Mouse (Mus musculus): ENCODE data around the gene Gm28042.

The Gm28042 gene

DNA sequence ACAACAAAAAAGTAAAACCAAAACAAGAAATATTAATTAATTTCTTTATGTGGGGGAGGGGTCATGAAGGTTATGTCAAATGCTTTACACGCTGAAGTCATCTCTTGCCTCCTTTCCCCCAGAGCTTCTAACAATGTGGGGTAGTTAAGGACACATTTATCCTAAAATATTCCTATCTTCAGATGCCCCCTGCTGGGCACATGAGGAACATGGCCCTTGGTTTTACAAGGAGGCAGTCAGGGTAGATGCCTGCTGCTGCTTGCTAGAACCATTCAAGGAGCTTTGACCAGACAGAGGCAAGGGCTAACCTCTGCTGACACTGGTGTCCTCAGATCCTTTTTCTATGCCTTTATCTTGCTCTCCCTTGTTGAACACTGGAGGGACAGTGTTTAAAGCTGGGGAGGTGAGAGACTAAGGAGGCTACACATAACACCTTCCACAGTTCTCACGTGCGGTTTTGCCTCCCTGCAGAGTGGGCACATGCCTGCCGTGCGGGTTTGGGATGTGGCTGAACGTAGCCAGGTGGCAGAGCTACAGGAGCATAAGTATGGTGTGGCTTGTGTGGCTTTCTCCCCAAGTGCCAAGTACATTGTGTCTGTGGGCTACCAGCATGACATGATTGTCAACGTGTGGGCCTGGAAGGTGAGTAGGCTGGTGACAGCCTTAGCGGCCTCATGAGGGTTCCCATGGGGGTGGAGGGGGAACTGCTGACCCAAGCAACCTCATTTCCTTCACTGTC is 15.7 kb upstream of the Gm28042 start:
- DNase-seq (ENCODE audit: low read depth, low spot score), result peak; percentile 65

DNA sequence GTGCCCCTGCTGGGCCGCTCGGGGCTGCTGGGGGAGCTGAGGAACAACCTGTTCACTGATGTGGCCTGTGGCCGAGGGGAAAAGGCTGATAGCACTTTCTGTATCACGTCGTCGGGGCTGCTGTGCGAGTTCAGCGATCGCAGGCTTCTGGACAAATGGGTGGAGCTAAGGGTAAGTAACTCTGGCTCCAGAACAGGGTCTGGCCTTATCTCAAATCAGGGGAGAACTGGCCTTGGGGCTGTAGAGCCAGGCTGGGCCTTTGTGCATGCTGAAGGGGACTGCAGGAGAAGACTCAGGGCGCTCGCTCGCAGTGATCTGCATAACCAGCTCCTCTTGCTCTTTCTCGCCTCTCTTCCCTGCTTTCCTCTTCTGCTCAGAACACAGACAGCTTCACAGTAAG is 14.4 kb upstream of the Gm28042 start:
- no peak for DNase-seq (ENCODE audit: low read depth, low spot score)

DNA sequence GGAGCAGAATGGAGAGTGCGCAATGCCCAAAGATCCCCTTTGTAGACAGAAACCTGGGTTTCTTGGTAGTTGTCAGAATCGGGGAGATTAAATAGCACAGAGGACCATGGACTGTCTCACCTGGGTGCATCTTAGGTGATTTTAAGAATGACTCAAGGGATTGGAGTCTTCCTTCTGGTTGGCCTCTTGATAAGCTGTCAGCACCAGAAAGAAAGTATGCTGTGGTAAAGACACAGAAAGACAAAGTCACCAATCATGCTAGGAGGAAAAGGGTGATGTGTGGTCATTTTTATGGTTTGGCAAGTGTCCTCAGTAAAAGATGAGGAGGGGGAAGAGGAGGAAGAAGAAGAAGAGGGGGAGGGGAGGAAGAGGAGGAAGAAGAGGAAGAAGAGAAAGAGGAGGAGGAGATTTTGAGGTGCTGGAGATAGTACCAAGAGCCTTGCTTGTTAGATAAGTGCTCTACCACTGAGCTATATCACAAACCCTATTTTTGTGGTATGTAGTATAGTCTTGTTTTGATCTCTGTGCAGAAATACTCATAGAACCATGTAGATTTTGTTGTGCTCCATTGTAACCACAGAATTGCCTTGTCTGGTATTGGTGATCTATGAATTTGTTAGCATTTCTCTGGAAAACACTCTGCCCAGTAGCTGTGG is 13.3 kb upstream of the Gm28042 start:
- no peak for DNase-seq (ENCODE audit: low read depth, low spot score)

DNA sequence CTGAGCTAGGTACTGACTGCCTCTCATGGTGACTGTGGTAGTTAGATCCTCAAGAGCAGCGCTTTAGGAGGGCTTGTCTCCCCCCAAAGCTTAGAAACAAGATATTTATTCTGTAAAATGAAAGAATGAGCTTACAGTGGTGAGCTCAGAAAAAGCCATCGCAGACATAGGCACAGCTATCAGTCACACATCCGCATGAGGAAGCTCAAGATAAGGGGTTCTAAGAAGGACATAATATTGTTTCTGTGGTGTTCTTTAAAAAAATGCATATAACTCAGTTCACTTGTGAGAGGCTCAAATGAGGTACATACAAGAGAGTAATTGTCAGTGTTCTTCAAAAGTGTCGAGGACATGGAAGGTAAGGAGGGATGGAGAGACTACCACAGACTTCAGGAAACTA is 11.4 kb upstream of the Gm28042 start:
- no peak for DNase-seq (ENCODE audit: low read depth, low spot score)

DNA sequence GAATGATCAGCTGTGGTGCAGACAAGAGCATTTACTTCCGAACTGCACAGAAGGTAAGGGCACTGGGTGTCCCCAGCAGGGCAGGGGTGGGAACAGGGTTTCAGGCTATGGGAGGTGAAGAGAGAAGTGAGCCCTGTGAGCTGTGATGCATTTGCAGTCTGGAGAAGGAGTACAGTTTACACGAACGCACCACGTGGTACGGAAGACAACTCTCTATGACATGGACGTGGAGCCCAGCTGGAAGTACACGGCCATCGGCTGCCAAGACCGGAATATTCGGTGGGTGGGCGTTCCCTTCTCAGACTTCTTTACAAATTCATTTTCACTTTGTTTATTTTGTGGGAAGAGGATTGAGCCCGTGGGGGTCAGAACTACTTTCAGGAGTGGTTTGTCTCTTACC is 9.7 kb upstream of the Gm28042 start:
- DNase-seq (ENCODE audit: low read depth, low spot score), result no peak

DNA sequence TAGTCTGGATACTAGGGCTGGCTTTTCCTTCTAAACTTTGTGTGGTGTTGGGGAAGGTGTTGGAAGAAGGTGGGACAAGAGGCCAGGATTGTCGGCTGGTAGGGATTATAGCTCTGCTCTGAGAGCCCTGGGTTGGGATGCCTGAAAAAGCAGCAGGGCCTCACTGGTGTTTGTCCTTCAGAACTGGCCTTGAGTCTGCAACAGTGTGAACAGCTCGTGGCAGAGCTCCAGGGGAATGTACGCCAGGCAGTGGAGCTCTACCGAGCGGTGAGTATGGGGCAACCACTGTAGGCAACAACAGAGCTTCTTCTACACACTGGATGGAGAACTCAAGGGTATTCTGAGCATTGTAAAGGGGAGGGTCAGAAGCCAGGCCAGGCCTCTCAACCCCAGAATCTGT is 3.0 kb upstream of the Gm28042 start:
- DNase-seq (ENCODE audit: low read depth, low spot score), result no peak

DNA sequence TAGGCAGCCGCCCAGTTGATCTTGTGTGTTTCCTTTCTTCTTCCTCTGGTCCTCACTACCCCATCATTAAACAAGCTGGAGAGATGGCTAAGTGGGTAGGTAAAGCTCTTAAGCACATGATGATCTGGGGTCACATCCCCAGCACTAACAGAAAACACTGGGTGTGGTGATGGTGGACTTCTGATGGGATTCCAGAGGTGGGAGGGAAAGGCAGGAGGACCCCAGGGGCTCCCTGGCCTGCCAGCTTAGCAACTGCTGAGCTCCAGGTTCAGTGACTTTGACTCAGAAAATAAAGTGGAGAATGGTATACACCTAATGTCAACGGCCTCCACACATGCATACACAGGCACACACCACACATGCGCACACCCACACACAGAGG is 648 bp downstream of the Gm28042 start:
- DNase-seq (ENCODE audit: low read depth, low spot score), result peak; percentile 39

DNA sequence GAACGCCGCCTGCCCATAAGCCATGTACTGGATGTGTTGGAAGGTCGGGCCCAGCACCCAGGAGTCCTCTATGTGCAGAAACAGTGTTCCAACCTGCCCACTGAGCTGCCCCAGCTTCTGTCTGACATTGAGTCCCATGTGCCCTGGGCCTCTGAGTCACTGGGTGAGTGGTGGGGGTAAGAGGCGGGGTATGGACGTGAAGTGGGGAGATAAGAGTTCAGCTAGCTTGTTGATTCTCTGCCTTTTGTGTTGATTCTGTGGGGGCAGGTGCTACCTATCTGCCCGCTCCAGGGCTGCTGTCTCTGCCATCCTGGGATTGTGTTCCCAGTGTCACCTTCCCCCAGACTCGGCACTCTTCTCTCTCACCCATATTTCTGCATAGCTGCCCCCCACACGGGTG is 3.1 kb downstream of the Gm28042 start:
- no peak for DNase-seq (ENCODE audit: low read depth, low spot score)

DNA sequence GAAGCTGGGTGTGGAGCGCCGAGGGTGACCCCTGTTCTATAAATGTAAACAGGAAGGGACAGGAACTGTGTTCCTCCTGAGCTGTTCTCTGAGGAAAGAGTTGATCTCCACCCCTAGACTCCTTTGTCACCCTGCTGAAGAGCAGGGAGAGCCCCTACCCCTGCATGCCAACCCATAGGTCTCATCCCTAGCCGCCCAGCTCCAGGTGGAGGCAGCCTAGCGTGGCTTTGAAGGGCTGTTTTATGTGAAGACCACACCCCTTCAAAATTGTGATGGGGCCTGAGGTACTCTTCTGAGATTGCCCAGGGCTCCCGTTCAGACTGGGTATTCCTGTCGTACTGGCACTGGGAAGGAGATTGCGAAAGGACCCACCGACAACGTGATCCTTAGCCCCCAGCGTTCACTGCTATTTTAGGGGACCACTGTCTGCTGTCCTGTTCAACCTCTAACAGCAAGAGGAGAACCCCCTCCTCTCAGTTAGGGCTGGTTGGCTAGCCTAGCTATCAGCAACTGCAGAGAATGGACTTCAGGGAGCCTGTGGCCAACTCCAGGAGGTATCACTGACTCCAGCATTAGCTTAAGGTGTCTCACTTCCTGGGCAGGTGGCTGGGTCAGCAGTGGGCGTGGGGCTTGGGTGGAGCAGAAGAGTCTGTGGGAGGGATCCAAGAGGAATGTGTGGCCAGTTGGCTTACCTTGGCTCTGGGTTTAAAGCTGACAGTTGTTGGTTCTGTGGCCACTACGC is 5.6 kb downstream of the Gm28042 start, which contains the start of gene Pla2g4b:
Gene Pla2g4b (plus strand): TSS at position 692 of the 742 bp plus-strand sequence.
- DNase-seq (ENCODE audit: low read depth, low spot score), result no peak

DNA sequence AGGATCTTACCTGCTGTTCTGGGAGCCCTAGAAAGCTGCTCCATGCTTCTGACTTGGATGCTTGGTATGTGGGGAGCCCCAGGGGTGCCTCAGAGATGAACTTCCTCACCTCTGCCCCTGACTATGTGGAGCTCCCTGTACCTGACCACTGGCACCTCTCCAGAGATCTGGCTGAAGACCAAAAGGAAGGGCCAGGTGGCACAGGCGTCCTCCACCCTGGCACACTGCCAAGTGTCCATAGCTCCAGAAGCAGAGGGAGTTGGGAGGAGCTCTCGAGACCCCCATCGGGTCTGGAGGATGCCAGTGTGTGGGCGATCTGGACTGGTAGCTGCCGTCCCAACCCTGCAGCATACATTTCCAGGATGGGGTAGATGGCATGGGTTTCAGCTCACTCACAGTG is 6.4 kb downstream of the Gm28042 start:
- no peak for DNase-seq (ENCODE audit: low read depth, low spot score)

DNA sequence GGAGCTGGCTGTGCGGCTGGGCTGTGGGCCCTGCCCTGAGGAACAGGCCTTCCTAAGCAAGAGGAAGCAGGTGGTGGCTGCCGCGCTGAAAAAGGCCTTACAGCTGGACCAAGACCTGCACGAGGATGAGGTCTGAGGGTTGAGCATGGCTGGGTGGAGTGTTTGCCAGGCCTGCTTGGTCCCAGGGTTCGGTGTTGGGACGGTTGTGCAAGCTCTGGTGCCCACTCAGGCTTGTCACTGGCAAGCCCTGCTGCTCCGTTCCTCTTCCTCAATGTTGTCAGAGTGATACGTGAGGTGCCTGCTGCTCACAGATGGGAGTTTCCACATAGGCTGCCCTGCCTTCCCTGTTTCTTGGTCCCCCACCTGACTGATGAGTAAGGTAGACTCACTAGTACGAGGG is 10.5 kb downstream of the Gm28042 start:
- DNase-seq (ENCODE audit: low read depth, low spot score), result no peak

DNA sequence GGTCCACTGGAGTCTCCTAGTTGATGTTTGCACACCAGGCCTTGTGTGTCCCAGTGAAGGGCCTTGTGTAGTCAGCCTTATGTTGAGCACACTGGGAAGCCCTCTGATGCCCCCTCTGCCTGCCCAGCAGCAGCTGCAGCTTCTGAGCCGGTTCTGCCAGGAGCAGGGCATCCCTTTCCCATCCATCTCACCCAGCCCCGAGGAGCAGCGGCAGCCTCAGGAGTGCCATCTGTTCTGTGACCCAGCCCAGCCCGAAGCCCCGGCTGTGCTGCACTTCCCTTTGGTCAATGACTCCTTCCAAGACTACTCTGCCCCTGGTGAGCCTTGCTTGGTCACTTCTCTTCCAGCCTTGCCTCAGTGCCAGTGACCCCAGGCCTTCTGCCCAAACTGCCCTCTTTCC is 13.7 kb downstream of the Gm28042 start:
- DNase-seq (ENCODE audit: low read depth, low spot score), result no peak

DNA sequence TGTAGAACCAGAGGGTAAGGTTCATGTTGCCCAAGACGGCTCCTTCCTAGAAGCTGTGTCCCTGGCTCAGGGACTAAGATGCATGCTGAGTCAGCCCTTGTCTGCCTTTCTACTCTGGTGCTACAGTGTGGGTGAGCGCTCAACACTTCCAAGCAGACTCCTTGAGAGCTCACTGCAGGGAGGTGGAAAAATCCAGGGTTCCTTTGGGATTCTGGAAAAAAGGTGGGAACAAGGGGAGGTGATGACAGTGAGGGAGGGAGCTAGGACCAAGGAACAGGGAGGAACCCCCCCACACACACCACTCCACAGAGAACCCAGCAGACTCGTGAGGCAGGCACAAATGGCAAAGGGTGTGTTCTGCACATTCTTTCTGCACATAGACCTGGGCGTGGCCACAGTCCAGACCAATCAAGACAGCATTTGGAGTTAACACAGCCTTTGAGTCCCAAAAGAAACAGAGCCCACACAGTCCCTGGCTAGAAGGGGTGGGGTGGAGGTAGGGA is 16.9 kb downstream of the Gm28042 start:
- peak; percentile 14 for DNase-seq (ENCODE audit: low read depth, low spot score)

DNA sequence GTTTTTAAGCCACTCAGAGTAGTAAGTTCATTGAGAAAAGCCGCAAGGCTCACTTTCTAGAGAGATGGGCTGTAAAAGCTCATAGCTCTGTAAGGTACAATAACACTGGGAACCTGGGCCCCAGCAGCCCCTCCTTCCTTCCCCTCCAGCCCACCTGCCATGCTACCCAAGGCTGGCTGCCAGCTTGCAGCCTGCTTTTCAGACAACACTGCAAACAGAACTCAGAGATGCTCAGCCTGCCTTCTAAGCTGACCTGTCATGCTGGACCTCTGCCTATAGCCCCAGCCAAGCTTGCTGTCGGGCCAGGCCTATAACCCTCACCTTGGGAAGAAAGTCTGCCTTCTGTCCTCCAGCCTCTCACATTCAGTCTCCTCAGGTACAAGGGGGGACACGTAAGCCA is 17.4 kb downstream of the Gm28042 start:
- DNase-seq (ENCODE audit: low read depth, low spot score), result no peak

DNA sequence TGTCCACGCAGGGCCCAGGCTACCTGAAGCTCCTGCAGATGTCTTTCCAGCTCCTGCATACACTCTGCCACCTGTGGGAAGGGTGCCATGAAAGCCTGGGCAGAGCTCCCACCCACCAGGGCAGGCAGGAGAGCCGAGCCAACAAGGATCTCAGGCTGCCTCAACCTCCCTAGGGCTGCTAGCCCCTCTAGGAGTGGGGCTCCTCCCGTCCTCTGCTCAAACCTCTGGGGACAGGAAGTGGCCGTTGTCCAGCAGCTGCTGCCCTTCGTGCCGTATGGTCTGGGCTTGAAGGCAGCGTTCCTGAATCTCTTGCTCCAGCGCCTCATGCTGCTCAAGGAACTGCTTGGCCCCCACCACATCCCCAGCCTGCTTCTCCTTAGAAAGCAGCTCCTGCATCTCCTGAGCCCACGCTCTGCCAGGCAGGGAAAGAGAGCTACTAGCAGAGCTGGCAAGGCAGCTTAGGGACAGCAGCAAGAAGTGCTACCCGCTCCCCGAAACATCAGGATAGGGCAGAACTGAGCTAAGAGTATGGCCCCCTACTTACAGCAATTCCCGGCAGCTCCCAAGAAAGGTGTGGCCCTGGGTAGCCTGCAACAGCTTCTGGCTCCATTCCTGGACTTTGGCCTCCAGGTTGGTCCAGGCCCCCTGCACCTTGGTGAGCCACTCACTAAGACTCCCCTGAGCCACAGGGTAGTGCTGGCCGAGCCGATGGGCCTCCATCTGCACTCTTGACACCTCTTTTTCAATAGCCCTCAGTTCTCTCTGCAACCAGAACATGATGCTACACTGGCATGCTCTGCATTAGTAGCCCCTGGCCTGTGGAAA is 19.4 kb downstream of the Gm28042 start:
- DNase-seq (ENCODE audit: low read depth, low spot score), result no peak

DNA sequence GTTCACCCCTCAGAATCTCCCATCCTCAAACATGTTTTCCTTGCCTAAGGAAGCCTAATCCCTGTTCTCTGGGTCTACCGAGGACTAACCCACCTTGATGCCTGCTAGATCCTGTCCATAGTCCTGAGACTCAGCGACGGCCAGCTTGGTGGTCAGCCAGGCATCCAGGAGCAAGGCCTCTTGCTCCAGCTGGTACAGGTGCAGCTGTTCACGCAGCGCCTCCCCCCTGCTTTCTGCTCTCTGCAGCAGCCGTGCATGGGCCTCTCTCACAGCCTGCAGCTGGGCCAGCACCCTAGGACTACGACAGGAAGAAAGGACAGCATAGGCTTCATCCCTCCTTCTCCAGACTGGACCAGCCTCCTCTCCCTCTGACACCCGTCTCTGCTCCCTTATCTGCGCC is 20.9 kb downstream of the Gm28042 start:
- no peak for DNase-seq (ENCODE audit: low read depth, low spot score)

DNA sequence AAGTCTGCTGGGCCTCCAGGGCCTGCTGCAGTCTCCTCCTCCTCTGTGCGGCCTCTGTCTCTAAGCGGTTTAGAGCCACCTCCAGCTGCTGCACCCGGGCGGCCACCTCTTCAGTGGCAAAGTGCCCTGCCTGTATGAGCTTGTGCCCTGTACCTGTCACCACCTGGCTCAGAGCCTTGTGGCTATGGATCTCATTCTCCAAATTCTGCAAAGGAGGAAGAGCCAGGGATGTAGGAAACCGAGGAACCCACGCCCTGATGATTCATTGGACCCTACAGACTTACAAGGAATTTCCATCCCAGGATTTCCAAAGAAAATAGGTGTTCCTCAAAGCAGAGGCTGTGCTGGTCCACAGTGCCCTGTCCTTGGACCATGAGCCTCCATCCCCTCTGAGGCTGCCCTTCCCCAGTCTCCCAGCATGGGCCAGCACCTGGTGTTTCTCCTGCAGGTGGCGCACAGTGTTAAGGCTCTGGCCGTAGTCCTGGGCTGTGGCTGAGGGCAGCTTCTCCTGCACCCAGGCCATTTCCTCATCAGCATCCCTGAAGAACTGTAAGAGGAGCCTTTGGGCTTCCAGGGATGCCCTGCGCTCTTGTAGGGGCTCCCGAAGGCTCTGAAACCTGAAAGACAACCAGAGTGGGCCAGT is 22.5 kb downstream of the Gm28042 start:
- peak; percentile 23 for DNase-seq (ENCODE audit: low read depth, low spot score)

DNA sequence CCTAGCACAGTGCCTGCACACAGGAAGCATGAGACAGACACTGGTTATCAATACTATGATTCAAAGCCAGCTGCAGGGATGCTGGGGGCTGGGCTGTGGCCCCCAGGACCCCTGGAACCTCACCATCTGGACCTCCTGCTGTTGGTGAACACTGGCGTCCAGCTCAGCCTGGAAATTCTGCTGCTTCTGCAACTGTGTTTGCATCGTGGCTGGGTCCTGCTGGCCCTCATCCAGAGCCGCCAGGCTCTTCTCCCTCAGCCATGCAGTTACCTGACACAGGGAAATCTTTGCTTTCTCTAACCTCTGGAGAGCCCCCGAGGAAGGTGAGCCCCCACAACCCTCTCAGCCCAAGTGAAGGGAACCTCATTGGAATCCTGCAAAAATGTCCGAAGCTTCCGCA is 24.1 kb downstream of the Gm28042 start:
- no peak for DNase-seq (ENCODE audit: low read depth, low spot score)

DNA sequence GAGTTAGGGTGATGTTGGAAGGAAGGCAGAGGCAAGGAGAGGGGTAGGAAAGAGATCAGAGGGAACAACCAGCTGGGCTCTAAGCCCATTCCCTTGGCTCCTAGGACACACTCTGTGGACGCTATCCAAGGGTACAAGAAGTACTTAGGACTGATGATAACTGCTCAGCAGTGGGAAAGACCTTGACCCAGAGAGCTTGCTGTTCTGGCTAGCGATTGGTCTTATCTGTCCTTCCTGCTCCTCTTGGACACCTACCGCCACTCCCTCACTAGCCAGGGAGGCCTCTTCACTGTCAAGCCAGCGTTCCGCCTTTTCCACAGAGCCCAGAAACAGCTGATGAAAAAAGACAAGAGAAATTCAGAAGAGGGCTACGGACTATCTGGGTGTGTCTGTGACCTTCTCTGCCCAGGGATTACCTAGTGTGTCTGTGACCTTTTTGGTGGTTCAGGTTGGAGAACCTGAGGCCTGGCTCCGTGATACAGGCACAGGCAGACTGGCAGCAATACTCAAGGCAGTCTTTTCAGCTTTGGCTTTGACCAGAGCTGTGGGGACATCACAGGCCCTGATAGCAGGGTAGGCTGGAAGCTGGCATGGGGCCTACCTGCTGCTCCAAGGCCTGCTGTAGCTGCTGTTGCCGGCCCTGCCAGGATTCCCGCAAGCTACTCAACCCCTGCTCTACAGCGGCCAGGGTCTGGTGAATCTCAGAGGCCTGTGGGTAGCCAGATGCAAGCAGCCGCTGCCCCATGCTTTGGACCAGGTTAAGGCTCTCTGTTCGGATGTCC is 27.7 kb downstream of the Gm28042 start:
- no peak for DNase-seq (ENCODE audit: low read depth, low spot score)

DNA sequence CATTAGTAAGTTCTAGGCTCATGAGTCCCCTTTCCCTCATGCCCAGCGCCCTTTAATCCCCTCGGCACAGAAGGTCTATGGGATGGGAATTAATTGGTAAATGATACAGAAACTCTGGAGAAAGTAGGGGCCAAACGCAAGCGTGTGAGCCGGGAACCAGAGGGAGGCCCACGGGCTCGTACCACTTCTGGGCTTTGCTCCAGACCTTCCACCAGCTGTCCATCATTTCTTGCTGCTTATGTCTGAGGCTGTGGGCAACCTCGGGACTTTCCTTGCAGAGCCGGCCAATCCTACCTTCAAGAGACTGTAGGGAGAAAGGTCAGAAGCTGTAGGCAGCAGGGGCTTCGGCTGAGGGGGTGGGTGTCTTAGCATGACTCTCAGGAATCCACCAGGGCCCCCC is 28.6 kb downstream of the Gm28042 start:
- DNase-seq (ENCODE audit: low read depth, low spot score), result no peak
